Mouse (Mus musculus): ENCODE measurements around the gene Ice1. TPM values are rescaled to one million over a fixed set of nuclear protein-coding genes. Genes with fewer than 3 reads are reported as not detected.

Ice1 gene
- polyA plus RNA-seq (2014; fragmentation: Nextera tagmentation; extraction: Ambion mirVana): 25.9 and 36.5 TPM in 2 replicates

DNA sequence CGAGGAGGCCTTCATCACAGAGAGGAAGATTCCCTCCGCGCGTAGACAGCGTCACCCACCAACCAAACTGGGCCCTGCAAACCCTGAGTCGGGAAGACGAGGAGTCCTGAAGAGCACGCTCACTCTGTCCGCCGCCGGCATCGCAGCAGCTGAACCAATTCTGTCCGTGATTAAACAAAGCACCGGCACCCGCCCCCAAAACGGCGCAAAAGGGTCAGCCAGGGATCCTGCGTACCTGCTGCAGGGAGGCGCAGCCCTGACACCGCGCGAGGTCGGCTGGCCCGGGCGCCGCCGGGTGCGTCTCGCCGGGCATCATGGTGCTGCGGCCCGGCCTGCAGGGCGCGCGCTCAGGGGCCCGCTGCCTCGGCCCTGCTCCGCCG, at the start of gene Ice1:
TSS of gene Ice1 (minus strand) at position 353 of the 380 bp plus-strand sequence.
- H3K4me1 ChIP-seq (ENCODE audit: control insufficient read depth, insufficient read depth, low read length): peaks cover 15% of the 10 kb centered on the region; the same call in 1 of the 2 replicates
- H3K4me3 ChIP-seq (ENCODE audit: low read length): peak within 1 kb of the TSS; percentile 92
- H3K9ac ChIP-seq (ENCODE audit: low read depth, low read length): peak within 1 kb of the TSS; percentile 94
- H3K9me3 ChIP-seq (ENCODE audit: control insufficient read depth, low read length): no peaks in the 10 kb centered on the region
- peak; percentile 71; the same call in 1 of the 2 replicates for ATAC-seq (ENCODE audit: low FRiP score, low TSS enrichment)
- H3K27ac ChIP-seq (ENCODE audit: low read depth, low read length): peak within 1 kb of the TSS; percentile 79
- no peaks in the 10 kb centered on the region for H3K36me3 ChIP-seq (ENCODE audit: control insufficient read depth, insufficient read depth, low read length)
- peak within 1 kb of the TSS; percentile 69 for H3K4me2 ChIP-seq (replicated peaks; ENCODE audit: low read depth, low read length)
- WGBS: under 1% methylated on average over 39 of the region's 39 CpGs
- no peaks in the 10 kb centered on the region for H3K27me3 ChIP-seq (ENCODE audit: control insufficient read depth, insufficient read depth, low read length)

DNA sequence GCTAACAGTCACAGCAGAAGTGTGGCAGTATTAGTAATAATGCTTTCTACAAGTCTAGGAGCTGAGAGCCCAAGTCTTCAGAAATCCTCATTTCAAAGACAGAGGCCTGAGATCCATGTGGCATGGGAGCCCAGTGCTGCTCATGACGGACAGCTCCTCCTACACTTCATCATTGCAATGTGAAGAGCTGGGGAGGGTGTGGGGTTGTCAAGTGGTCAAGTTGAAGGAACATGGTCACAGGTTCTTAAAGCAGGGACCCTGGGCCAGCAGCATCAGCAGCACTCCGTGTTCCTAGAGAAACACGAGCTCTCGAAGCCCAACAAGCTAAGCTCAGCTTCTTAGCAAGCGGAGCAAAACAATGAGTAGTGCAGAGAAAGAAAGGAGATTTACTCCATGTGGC, 48.4 kb upstream of the Ice1 start:
- ATAC-seq (ENCODE audit: low FRiP score, low TSS enrichment): no peak
- Histone ChIP-seq H3K27ac (ENCODE audit: low read depth, low read length) (no peak overlapping the region), H3K9me3 (ENCODE audit: control insufficient read depth, low read length) (no peaks in the 10 kb centered on the region), H3K9ac (ENCODE audit: low read depth, low read length) (no peak overlapping the region), H3K4me1 (ENCODE audit: control insufficient read depth, insufficient read depth, low read length) (no peaks in the 10 kb centered on the region), H3K4me3 (ENCODE audit: low read length) (no peak overlapping the region), H3K4me2 (replicated peaks; ENCODE audit: low read depth, low read length) (no peak overlapping the region), H3K36me3 (ENCODE audit: control insufficient read depth, insufficient read depth, low read length) (no peaks in the 10 kb centered on the region), H3K27me3 (ENCODE audit: control insufficient read depth, insufficient read depth, low read length) (no peaks in the 10 kb centered on the region)
- WGBS: 68% methylated on average over 5 of the region's 5 CpGs

DNA sequence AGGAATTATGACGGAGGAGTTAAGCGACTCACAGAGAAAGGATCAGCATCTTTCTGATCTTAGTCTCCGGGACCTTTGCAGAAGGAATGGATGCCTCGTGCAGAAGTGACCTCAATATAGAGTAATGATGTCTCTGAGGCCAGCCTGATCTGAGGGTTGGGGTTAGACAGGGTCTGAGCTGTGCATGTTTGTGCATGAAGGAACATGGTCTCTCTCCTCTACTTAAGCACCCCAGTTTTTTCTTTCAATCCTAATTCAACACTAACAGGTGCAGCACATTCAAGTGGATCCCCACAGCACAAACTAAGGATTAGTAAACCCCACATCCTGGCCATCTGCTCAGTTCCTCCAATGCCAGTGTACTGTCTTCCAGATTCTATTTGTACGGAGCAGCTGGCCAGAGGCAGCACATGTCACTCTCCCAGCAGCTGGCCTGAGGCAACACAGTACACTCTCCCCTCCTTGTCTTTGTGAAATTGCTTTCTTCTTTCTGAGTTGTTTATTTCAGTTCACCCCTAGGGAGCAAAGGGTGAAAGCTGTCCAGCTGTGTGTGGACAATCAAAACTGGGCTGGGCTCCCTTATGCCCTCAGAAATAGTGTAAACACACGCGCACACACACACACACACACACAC, 47.7 kb upstream of the Ice1 start:
- no peaks in the 10 kb centered on the region for H3K27me3 ChIP-seq (ENCODE audit: control insufficient read depth, insufficient read depth, low read length)
- no peaks in the 10 kb centered on the region for H3K36me3 ChIP-seq (ENCODE audit: control insufficient read depth, insufficient read depth, low read length)
- no peak for ATAC-seq (ENCODE audit: low FRiP score, low TSS enrichment)
- no peak overlapping the region for H3K4me3 ChIP-seq (ENCODE audit: low read length)
- no peaks in the 10 kb centered on the region for H3K9me3 ChIP-seq (ENCODE audit: control insufficient read depth, low read length)
- H3K4me1 ChIP-seq (ENCODE audit: control insufficient read depth, insufficient read depth, low read length): no peaks in the 10 kb centered on the region
- no peak overlapping the region for H3K27ac ChIP-seq (ENCODE audit: low read depth, low read length)
- no peak overlapping the region for H3K9ac ChIP-seq (ENCODE audit: low read depth, low read length)
- no peak overlapping the region for H3K4me2 ChIP-seq (replicated peaks; ENCODE audit: low read depth, low read length)
- WGBS: 76% methylated on average over 7 of the region's 7 CpGs

DNA sequence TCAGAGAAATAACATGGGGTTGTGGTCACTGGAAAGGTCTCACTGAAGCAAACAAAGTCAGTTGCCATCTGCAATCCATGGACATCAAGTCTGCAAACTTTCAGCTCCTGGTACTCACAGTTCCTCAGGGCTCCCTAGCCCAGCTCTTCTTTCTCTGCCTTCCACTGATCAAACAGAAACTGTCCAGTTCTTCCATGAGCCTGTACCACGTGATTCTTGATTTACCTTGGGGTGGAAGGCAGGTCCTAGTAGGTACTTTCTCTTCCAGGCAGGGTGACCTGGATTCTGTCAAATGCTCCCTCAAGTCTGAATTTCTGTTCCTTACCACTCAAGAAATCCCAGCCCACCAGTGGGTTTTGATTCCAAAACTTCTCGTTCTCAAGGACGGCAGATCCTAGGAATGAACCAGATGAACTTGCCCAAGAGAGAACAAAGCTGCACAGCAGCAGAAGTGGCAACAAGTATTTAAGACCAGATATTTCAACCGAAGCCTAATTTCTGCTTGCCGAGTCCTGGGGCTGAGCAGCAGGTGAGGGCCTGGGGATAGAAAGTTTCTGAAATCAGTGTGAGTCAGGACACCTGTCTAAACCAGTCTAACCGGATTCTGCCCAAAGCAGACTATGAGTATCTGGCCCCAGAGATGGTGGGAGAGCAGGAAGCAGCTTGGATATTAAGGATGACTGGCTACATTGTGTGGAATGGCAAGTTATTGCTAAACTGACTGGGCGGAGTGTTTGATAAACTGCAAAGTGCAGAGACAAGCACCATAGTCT, 44.2 kb upstream of the Ice1 start:
- Histone ChIP-seq H3K4me2 (replicated peaks; ENCODE audit: low read depth, low read length) (no peak overlapping the region), H3K36me3 (ENCODE audit: control insufficient read depth, insufficient read depth, low read length) (no peaks in the 10 kb centered on the region), H3K27me3 (ENCODE audit: control insufficient read depth, insufficient read depth, low read length) (no peaks in the 10 kb centered on the region), H3K27ac (ENCODE audit: low read depth, low read length) (peak overlapping the region; percentile 24; the same call in 1 of the 2 replicates), H3K9me3 (ENCODE audit: control insufficient read depth, low read length) (no peaks in the 10 kb centered on the region), H3K4me3 (ENCODE audit: low read length) (no peak overlapping the region), H3K9ac (ENCODE audit: low read depth, low read length) (no peak overlapping the region), H3K4me1 (ENCODE audit: control insufficient read depth, insufficient read depth, low read length) (0 out of 2 replicates have a peak, but pooled peaks cover 6% of the 10 kb centered on the region)
- peak; percentile 71; the same call in 1 of the 2 replicates for ATAC-seq (ENCODE audit: low FRiP score, low TSS enrichment)
- 76% methylated on average over 7 of the region's 7 CpGs for WGBS

DNA sequence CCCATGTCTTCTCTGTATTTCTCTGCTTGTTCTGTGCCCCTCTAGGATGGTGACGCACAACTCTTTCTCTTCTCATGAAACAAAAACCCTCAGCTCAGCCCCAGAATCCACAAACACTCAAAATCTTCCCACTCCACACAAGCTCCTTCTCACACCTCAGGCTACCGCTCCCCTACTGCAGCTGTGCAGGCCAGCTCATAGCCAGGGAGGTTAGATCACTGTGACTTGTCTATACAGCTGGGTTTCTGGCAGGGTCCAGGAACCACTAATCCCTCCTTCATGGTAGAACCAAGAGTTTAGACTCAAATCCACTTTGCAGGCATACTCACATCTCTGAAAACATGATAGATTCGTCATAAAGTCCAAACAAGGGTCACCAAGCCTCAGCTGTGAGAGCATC, 42.9 kb upstream of the Ice1 start:
- H3K27ac ChIP-seq (ENCODE audit: low read depth, low read length): no peak overlapping the region
- H3K27me3 ChIP-seq (ENCODE audit: control insufficient read depth, insufficient read depth, low read length): no peaks in the 10 kb centered on the region
- H3K36me3 ChIP-seq (ENCODE audit: control insufficient read depth, insufficient read depth, low read length): no peaks in the 10 kb centered on the region
- no peak overlapping the region for H3K4me2 ChIP-seq (replicated peaks; ENCODE audit: low read depth, low read length)
- H3K9ac ChIP-seq (ENCODE audit: low read depth, low read length): no peak overlapping the region
- H3K9me3 ChIP-seq (ENCODE audit: control insufficient read depth, low read length): no peaks in the 10 kb centered on the region
- H3K4me3 ChIP-seq (ENCODE audit: low read length): no peak overlapping the region
- 90% methylated on average over 3 of the region's 3 CpGs for WGBS
- no peak for ATAC-seq (ENCODE audit: low FRiP score, low TSS enrichment)
- 0 out of 2 replicates have a peak, but pooled peaks cover 6% of the 10 kb centered on the region for H3K4me1 ChIP-seq (ENCODE audit: control insufficient read depth, insufficient read depth, low read length)

DNA sequence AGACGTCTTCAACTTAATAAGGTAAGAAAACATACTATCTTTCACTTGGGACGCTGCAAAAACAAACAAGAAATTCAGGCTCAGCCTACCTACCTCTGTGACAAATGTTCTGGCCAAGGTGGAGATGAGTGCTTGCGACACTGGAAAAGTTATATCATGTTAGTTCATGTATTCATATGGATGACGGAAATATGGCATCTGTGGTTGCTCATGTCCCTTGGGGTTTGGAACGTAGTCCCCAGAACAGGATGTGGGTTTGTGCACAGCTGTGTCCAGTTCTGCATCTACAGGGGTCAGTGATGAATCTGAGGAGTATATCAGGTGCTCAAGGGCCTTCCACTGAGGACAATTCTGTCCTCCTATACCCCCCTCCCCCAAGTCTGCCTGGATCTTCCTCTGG, 40.3 kb upstream of the Ice1 start:
- 85% methylated on average over 5 of the region's 5 CpGs for WGBS
- no peak overlapping the region for H3K4me2 ChIP-seq (replicated peaks; ENCODE audit: low read depth, low read length)
- no peak overlapping the region for H3K27ac ChIP-seq (ENCODE audit: low read depth, low read length)
- H3K9ac ChIP-seq (ENCODE audit: low read depth, low read length): no peak overlapping the region
- H3K36me3 ChIP-seq (ENCODE audit: control insufficient read depth, insufficient read depth, low read length): no peaks in the 10 kb centered on the region
- no peaks in the 10 kb centered on the region for H3K9me3 ChIP-seq (ENCODE audit: control insufficient read depth, low read length)
- no peak overlapping the region for H3K4me3 ChIP-seq (ENCODE audit: low read length)
- H3K4me1 ChIP-seq (ENCODE audit: control insufficient read depth, insufficient read depth, low read length): 0 out of 2 replicates have a peak, but pooled peaks cover 6% of the 10 kb centered on the region
- no peaks in the 10 kb centered on the region for H3K27me3 ChIP-seq (ENCODE audit: control insufficient read depth, insufficient read depth, low read length)
- no peak for ATAC-seq (ENCODE audit: low FRiP score, low TSS enrichment)

DNA sequence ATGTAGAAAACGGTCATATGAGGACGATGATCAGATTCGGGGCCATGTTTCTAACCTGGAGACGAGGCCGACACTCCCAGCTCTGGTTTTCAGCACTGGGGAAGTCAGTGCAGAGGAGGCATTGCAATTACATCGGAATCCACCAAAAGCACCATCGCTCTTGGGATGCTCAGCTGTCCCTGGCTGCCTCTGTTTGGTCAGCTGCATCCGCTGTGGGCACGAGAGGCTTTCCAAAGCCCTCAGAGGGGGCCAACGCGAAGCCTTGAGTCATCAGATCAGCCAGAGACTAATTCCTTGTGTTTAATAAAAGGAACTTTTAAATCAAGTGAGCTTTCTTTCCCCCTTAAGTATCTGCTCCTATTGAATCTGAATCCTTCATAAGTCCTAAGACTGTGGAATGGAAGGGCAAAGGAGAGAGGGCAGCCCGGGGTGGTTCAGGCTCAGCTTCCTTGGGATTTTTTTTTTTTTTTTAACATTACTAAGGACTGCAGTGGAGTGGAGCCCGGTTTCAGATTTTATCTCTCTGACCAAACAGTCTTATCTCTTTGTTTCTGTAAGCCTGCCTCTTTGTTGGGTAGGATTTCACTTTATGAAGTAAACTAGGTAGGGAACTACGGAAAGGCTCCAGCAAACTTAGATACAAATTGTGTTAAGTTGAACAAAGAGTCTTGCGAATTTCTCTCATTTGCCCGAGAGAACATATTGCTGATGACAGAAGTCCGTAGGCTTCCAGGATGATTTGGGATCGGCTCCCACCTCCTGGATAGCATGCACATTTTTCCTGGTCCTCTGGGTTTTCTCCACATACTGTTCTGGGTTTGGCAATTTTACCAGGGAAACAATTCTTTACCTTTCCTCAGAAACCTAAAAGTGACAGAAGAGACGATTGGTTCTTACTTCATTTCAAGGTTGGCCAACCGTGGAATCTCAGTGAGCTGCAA, 39.1 kb upstream of the Ice1 start:
- Histone ChIP-seq H3K27me3 (ENCODE audit: control insufficient read depth, insufficient read depth, low read length) (no peaks in the 10 kb centered on the region), H3K27ac (ENCODE audit: low read depth, low read length) (no peak overlapping the region), H3K9me3 (ENCODE audit: control insufficient read depth, low read length) (no peaks in the 10 kb centered on the region), H3K4me2 (replicated peaks; ENCODE audit: low read depth, low read length) (no peak overlapping the region), H3K4me1 (ENCODE audit: control insufficient read depth, insufficient read depth, low read length) (0 out of 2 replicates have a peak, but pooled peaks cover 6% of the 10 kb centered on the region), H3K4me3 (ENCODE audit: low read length) (no peak overlapping the region), H3K36me3 (ENCODE audit: control insufficient read depth, insufficient read depth, low read length) (no peaks in the 10 kb centered on the region), H3K9ac (ENCODE audit: low read depth, low read length) (no peak overlapping the region)
- peak; percentile 28; the same call in 1 of the 2 replicates for ATAC-seq (ENCODE audit: low FRiP score, low TSS enrichment)
- 61% methylated on average over 20 of the region's 20 CpGs for WGBS

DNA sequence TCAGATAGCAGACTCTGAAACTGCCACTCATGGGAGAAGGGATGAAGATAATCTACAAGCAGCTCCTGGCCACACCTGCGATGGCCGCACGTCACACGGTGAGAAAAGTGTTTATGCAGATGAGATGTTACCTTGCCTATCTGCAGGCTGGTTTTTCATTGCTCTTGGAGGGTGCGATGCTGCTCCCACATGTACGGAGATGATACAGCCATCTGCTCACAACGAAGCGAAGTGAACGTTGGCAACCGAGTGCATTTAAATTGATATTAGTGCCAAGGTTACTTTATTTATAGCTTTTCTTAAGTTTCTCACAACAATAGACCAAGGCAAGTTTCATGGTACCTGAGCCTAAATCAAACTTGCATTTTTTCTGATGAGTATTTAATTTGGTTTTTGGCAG, 37.6 kb upstream of the Ice1 start:
- no peaks in the 10 kb centered on the region for H3K36me3 ChIP-seq (ENCODE audit: control insufficient read depth, insufficient read depth, low read length)
- H3K4me1 ChIP-seq (ENCODE audit: control insufficient read depth, insufficient read depth, low read length): 0 out of 2 replicates have a peak, but pooled peaks cover 6% of the 10 kb centered on the region
- no peak overlapping the region for H3K27ac ChIP-seq (ENCODE audit: low read depth, low read length)
- no peak overlapping the region for H3K4me2 ChIP-seq (replicated peaks; ENCODE audit: low read depth, low read length)
- H3K9ac ChIP-seq (ENCODE audit: low read depth, low read length): no peak overlapping the region
- no peaks in the 10 kb centered on the region for H3K9me3 ChIP-seq (ENCODE audit: control insufficient read depth, low read length)
- H3K4me3 ChIP-seq (ENCODE audit: low read length): no peak overlapping the region
- H3K27me3 ChIP-seq (ENCODE audit: control insufficient read depth, insufficient read depth, low read length): no peaks in the 10 kb centered on the region
- ATAC-seq (ENCODE audit: low FRiP score, low TSS enrichment): no peak
- 87% methylated on average over 10 of the region's 10 CpGs for WGBS

Measured in kidney, embryonic 14.5 days (tissue).